Mouse (Mus musculus) lung, embryonic 16.5 days (tissue): ENCODE measurements at regions not wholly inside any gene's neighbourhood (a gene's known extent, or its start where the extent isn't known, plus 50 kb on each side); places are given as distances from the start of the nearest gene placed in this dataset.
A peak's percentile ranks its signal among the peaks of the same experiment; 100 is the strongest.

Source experiments
- ATAC-seq: fragments of 200-750 bp; cut with Nextera tagmentation; 2 replicates; pipeline ENCODE4 v1.8.0; 2017; ENCODE audit warnings: low read depth, mild to moderate bottlenecking, moderate library complexity
- H3K27ac ChIP-seq: fragments of 300-500 bp; sonication (generic); 2 replicates; pipeline ENCODE4 v1.5.1; 2014; ENCODE audit warnings: mild to moderate bottlenecking, control low read depth, low read length
- H3K27me3 ChIP-seq: fragments of 300-500 bp; sonication (generic); 2 replicates; pipeline ENCODE4 v1.6.1; 2014; ENCODE audit warnings: low read depth, low read length, mixed read lengths; ENCODE audit not compliant: control insufficient read depth, insufficient read depth
- H3K36me3 ChIP-seq: fragments of 300-500 bp; sonication (generic); 2 replicates; pipeline ENCODE4 v1.6.1; 2014; ENCODE audit warnings: low read length; ENCODE audit not compliant: control insufficient read depth, insufficient read depth
- H3K4me1 ChIP-seq: fragments of 300-500 bp; sonication (generic); replicated peaks from 2 replicates; pipeline ENCODE4 v1.6.1; 2014; ENCODE audit warnings: low read length, mixed read lengths; ENCODE audit not compliant: control insufficient read depth, insufficient read depth
- H3K4me2 ChIP-seq: fragments of 300-500 bp; sonication (generic); 2 replicates; pipeline ENCODE4 v1.6.1; 2014; ENCODE audit warnings: low read depth, low read length, control low read depth
- H3K4me3 ChIP-seq: fragments of 300-500 bp; sonication (generic); 2 replicates; pipeline ENCODE4 v1.5.1; 2014; ENCODE audit warnings: mild to moderate bottlenecking, low read length, control low read depth
- H3K9ac ChIP-seq: fragments of 300-500 bp; sonication (generic); 2 replicates; pipeline ENCODE4 v1.6.1; 2014; ENCODE audit warnings: low read length, control low read depth
- H3K9me3 ChIP-seq: fragments of 300-500 bp; sonication (generic); 2 replicates; pipeline ENCODE4 v1.6.1; 2016; ENCODE audit warnings: low read length; ENCODE audit not compliant: control insufficient read depth
- WGBS: fragments of 180-500 bp; shearing (Covaris S2); extraction: QIAGEN DNeasy Blood & Tissue Kit; methylation state at CpG from one replicate; pipeline ENCODE4 v1.1.7; 2014; 5-methylcytosine and 5-hydroxymethylcytosine counted together

GRCm38 (mm10) chr5:4661420-4662197 lies 96.2 kb downstream of the Fzd1 start:
- peak; percentile 81 for ATAC-seq
- H3K9me3 ChIP-seq = no peaks in the 10 kb centered on the region; the same call in none of the 2 replicates
- WGBS = 5% methylated on average over 12 of the region's 12 CpGs
- no peaks in the 10 kb centered on the region for H3K36me3 ChIP-seq
- H3K4me2 ChIP-seq = peak overlapping the region; percentile 47
- H3K27me3 ChIP-seq = 0 out of 2 replicates have a peak, but pooled peaks cover 2% of the 10 kb centered on the region
- no peak overlapping the region; the same call in 1 of the 2 replicates for H3K4me3 ChIP-seq
- H3K9ac ChIP-seq = no peak overlapping the region
- H3K27ac ChIP-seq = no peak overlapping the region
- peaks cover 8% of the 10 kb centered on the region for H3K4me1 ChIP-seq

DNA sequence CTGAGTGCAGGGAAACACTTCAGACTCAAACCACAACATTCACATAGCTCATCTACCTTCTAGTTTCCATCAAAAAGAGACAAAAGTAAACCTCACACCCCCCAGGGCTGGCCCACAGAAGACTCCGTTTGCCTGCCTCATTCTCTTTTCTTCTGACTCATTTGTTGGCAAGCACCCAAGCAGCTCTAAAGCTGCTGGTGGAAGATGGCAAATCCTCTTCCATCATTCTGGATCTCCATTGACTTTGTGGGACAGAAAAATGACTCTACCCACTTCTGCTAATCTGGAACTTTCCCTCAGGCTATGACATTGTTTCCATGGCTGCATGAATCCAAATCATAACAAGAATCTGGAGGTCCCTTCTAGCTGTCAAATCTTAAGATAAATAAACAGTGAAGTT lies 99.9 kb downstream of the Fzd1 start:
- WGBS = 19% methylated on average over 1 of the region's 1 CpGs
- no peak for ATAC-seq
- peaks cover 8% of the 10 kb centered on the region for H3K4me1 ChIP-seq

GRCm38 (mm10) chr5:4654186-4654585 lies 103.6 kb downstream of the Fzd1 start:
- Histone ChIP-seq H3K4me2 (no peak overlapping the region), H3K4me1 (no peaks in the 10 kb centered on the region; the same call in 1 of the 2 replicates), H3K27me3 (no peaks in the 10 kb centered on the region), H3K9me3 (no peaks in the 10 kb centered on the region; the same call in none of the 2 replicates), H3K9ac (no peak overlapping the region), H3K27ac (no peak overlapping the region), H3K36me3 (no peaks in the 10 kb centered on the region), H3K4me3 (no peak overlapping the region)
- ATAC-seq = no peak

More for the DNA sequence above, 99.9 kb downstream of the Fzd1 start:
- no peaks in the 10 kb centered on the region for H3K36me3 ChIP-seq
- no peaks in the 10 kb centered on the region for H3K27me3 ChIP-seq
- H3K9ac ChIP-seq = no peak overlapping the region
- no peak overlapping the region for H3K27ac ChIP-seq
- no peak overlapping the region for H3K4me2 ChIP-seq
- no peaks in the 10 kb centered on the region; the same call in none of the 2 replicates for H3K9me3 ChIP-seq
- no peak overlapping the region for H3K4me3 ChIP-seq

DNA sequence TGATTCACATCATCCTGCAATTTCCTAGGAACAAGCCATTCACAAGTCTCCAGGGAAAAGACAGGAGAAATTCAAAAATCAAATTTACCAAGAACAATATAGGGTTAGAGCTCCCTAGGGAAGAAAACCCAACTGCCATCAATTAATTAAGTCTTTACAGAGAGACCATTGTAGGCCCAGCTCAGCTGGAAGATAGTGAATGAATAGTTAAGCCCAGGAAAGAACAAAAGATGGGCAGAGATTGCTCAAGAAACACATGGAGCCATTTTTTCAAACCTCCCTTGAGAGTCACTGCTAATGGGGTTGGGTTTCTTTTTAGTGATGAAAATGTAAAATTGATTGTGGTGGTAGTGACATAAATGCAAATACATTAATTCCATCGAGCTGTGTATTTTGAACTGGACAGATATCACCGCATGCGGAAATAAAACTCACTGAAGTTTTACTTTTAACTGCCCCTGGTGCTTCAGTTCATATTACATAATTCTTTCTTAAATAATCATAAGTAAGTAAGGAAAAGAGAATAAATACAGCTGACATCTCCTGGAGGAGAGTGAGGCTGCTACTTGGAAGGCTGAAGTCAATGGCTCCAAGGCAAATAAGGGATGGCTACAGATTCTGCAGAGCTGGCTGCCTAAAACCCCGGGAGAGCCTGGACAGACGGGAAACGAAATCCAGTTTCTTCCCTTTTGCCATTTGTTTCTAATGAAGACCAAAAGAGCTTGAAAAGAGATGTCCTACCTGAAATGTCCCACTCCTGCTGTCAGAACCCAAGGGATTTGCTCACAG lies 106.5 kb downstream of the Fzd1 start:
- Histone ChIP-seq H3K4me3 (no peak overlapping the region), H3K9ac (no peak overlapping the region), H3K9me3 (no peaks in the 10 kb centered on the region), H3K4me1 (no peaks in the 10 kb centered on the region; the same call in 1 of the 2 replicates), H3K27ac (no peak overlapping the region), H3K36me3 (no peaks in the 10 kb centered on the region), H3K27me3 (no peaks in the 10 kb centered on the region), H3K4me2 (no peak overlapping the region)
- 80% methylated on average over 6 of the region's 6 CpGs for WGBS
- ATAC-seq = no peak

DNA sequence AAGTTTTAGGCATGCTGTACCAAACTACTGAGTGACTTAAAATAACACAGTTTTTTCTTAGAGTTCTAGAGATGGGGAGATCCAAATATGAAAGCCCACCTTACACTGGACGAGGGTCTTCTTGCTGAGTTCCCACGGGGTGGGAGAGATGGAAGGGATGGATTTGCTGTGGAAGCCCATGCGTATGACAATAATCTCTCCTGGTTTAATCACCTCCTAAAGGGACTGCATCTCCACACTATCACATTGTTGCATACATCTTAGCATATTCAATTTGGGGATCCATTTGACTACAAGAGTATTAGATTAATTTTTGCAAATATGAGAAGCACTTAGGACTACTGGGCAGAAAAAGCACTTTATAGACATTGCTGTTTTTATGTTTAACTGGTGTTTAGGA lies 107.1 kb downstream of the Fzd1 start:
- WGBS = 92% methylated on average over 3 of the region's 3 CpGs
- no peaks in the 10 kb centered on the region for H3K27me3 ChIP-seq
- no peaks in the 10 kb centered on the region for H3K36me3 ChIP-seq
- H3K4me2 ChIP-seq = no peak overlapping the region
- no peaks in the 10 kb centered on the region; the same call in 1 of the 2 replicates for H3K4me1 ChIP-seq
- H3K9ac ChIP-seq = no peak overlapping the region
- H3K27ac ChIP-seq = no peak overlapping the region
- no peak overlapping the region for H3K4me3 ChIP-seq
- no peaks in the 10 kb centered on the region for H3K9me3 ChIP-seq
- no peak for ATAC-seq

DNA sequence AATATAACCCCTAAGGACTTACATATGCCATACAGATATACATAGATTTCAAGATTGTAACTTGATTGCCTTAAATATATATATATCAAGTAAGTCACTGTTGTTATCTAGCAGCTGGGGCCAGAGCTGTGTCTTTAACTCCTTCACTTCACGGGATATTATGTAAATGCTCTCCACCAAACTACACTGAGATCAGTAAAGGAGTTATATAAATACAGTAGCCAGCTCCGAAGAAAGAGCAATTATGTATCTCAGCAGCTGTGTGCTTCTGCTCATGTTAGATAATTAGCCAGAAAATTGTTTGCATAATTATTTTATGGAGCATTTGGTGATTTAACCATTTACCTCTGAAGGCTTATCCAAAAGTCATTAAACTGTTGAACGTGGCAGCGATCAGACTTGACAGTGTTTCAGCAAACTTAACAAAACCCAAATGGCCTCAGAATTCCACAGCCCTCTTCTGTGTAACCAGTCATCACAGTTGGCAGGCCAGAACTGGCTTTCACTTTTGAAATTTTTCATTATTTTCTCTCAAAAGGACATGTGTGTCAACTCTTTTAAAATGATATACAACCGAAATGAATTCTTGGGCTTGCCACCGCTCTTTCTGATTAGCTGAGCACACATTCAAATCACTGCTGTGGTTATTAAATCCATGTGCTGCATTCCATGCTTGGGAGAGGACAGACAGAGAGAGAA lies 107.8 kb downstream of the Fzd1 start:
- Histone ChIP-seq H3K27me3 (no peaks in the 10 kb centered on the region), H3K9me3 (no peaks in the 10 kb centered on the region), H3K27ac (no peak overlapping the region), H3K9ac (no peak overlapping the region), H3K4me1 (no peaks in the 10 kb centered on the region; the same call in 1 of the 2 replicates), H3K4me2 (no peak overlapping the region), H3K4me3 (no peak overlapping the region), H3K36me3 (no peaks in the 10 kb centered on the region)
- WGBS = 41% methylated on average over 6 of the region's 6 CpGs
- ATAC-seq = no peak

DNA sequence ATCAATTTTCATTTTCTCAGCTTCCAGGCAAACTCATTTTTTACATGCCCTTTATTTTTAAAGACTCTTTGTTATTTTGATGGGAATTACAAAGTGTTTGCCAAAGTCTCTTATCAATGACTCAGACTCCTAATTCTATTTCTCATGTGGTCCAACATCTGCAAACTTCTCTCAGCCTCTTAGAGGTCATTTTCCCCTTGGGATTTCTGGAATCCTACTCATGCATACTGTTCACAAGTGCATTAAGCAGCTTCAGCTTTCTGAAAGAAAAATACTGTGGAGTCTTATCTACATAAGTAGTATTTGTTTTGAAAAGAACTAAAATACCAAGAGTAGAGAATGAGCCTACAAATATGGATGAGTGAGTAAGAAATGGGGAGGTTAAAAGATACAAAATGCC lies 116.8 kb downstream of the Fzd1 start:
- Histone ChIP-seq H3K27me3 (no peaks in the 10 kb centered on the region), H3K27ac (no peak overlapping the region), H3K4me2 (no peak overlapping the region), H3K9me3 (no peaks in the 10 kb centered on the region), H3K4me1 (no peaks in the 10 kb centered on the region), H3K9ac (no peak overlapping the region), H3K36me3 (no peaks in the 10 kb centered on the region), H3K4me3 (no peak overlapping the region)
- no peak for ATAC-seq

GRCm38 (mm10) chr5:4633763-4634162 lies 124.1 kb downstream of the Fzd1 start:
- H3K4me3 ChIP-seq = no peak overlapping the region
- H3K4me2 ChIP-seq = no peak overlapping the region
- no peak for ATAC-seq
- H3K9ac ChIP-seq = no peak overlapping the region
- no peak overlapping the region for H3K27ac ChIP-seq
- H3K36me3 ChIP-seq = no peaks in the 10 kb centered on the region
- 43% methylated on average over 3 of the region's 3 CpGs for WGBS
- no peaks in the 10 kb centered on the region for H3K4me1 ChIP-seq
- no peaks in the 10 kb centered on the region for H3K27me3 ChIP-seq
- no peaks in the 10 kb centered on the region for H3K9me3 ChIP-seq

DNA sequence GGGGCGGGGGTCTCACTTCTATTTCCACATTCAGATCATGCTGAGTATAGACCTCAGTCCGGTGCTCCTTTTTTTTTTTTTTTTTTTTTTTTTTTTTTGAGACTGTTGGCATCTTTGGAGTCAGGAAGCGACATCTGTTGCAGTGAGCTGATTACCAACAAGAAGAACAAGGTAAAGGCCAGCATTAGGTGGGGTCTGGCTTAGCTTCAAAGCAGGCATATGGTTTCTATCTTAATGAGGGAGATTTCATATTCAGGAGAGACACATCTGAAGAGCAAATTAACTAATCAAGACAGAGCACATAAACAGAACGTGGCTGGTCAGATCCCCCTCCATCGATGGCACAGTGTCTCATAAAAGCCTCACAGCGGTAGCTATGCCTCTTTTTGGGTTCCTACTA lies 132.6 kb downstream of the Fzd1 start:
- ATAC-seq = no peak
- Histone ChIP-seq H3K4me3 (no peak overlapping the region), H3K4me2 (no peak overlapping the region), H3K27me3 (no peaks in the 10 kb centered on the region), H3K36me3 (no peaks in the 10 kb centered on the region), H3K4me1 (no peaks in the 10 kb centered on the region), H3K9me3 (no peaks in the 10 kb centered on the region), H3K9ac (no peak overlapping the region), H3K27ac (no peak overlapping the region)
- 87% methylated on average over 6 of the region's 6 CpGs for WGBS
